Mouse (Mus musculus) liver, postnatal 0 days (tissue): ENCODE measurements around the gene Ehhadh.

Source experiments
- CTCF ChIP-seq: sonication (generic); IDR thresholded peaks from 2 replicates; pipeline ENCODE4 v1.5.1; 2016; ENCODE audit warnings: antibody characterized with exemption, low read depth
- EP300 ChIP-seq: IDR thresholded peaks from 2 replicates; pipeline ENCODE4 v1.6.1; 2016; ENCODE audit warnings: antibody characterized with exemption, low read depth, mild to moderate bottlenecking

- no peak for TF ChIP-seq CTCF
- TF ChIP-seq EP300: peak; percentile 87
Observed at GRCm38 (mm10) chr16:21818629-21819028, 31.0 kb upstream of the Ehhadh start.
